Comparison of ENCODE assay signal across 17 mouse cellular contexts in genomic region chr6:94408996-94409395, GRCm38 (mm10).
DNase-seq lines count a peak whose midpoint lies in the region; ATAC-seq lines count a peak whose summit lies in the region.
"Had no signal": no experiment of that assay in that cellular context is flagged by ENCODE, and none has a peak within 500 bp of the region (broad histone marks: within the 10 kb centered on the region; RNA-seq: fewer than 3 reads in every experiment).

No protein-coding gene starts in this region.

- peak; percentile 28 for DNase-seq in heart, adult 11 months
- DNase-seq in heart, adult 9 months (ENCODE audit: low spot score in 2 of 2), result no peak
- DNase-seq in cerebellum, adult 18-20 months, result peak; percentile 67 to 75
- peak; percentile 70 for DNase-seq in cerebellum, adult 9-11 months
- peak; percentile 62 to 64 for DNase-seq in cerebellum, postnatal 36 days
- no peak for DNase-seq in layer of hippocampus, adult 9-10 months (ENCODE audit: low spot score)
- DNase-seq in layer of hippocampus, adult 8-10 months (ENCODE audit: low spot score in 2 of 2), result no peak
- DNase-seq: adrenal gland, postnatal 10 days; forebrain, postnatal 0 days; gastrocnemius, postnatal 14 days; heart, postnatal 10 days; heart, postnatal 4 days; kidney, adult 18-20 months had no signal

- no peak for ATAC-seq in frontal cortex, adult (ENCODE audit: low TSS enrichment)
- ATAC-seq: forebrain, embryonic 13.5 days; forebrain, postnatal 0 days; hindbrain, embryonic 16.5 days; inflammation-experienced regulatory T-cells, adult 6 months had no signal

Comparison
In these comparisons a context has a peak if more than half of its experiments do, and no peak if none do; other contexts are left out.
1. DNase-seq: peak in heart, adult 11 months (single experiment), cerebellum, adult 18-20 months (2 of 2), cerebellum, adult 9-11 months (single experiment) and cerebellum, postnatal 36 days (2 of 2); none in heart, adult 9 months (0 of 2), layer of hippocampus, adult 9-10 months (single experiment) and layer of hippocampus, adult 8-10 months (0 of 2).